Mouse (Mus musculus): Measurements from ENCODE around the gene Hectd1.
A peak's percentile ranks its signal among the peaks of the same experiment; 100 is the strongest.

Hectd1 gene

DNA sequence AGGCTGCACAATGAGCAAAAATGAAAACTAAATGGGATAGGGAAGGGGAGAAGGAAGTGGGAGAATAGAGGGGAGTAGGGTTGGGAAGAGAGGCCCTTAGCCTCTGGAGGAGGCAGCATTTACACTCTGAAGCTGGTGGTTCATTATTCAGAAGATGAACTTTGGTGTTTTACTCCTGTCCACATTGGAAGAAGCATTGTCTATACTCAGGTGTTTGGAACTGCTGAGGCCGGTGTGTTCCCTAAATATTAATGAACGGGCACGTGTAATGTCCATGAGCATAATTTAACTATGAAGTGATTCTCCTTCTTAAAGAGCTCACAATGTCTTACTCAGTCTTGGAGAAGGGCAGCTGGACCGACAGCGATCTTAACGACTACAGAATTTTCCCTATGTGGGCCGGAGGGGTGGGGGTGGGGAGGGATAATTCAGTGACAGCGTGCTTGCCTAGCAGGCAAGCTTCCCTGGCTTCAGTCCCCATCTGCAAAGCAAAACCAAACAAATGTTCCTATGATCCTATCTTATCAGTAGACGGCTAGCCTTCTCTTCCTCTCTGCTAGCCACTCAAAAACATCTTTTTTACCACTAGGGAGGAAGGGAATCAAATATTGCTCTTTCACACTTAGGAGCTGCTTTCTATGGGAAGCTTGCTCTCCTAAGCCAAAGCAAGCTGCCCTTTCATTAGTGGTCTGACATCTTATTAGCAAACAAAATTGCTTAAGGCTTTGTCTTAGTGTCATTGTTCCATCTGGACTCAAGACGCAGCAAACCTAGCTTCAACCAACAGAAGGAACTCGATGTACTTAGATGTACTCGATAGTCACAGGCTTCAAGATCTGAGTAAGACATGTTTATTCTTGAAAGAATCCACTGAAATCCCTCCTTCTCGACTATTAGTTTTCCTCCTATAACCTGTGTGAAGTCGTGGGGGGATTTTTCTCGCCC, 14.5 kb upstream of the Hectd1 start:
- peak in 1 of 2 experiments; percentile 16 for DNase-seq

DNA sequence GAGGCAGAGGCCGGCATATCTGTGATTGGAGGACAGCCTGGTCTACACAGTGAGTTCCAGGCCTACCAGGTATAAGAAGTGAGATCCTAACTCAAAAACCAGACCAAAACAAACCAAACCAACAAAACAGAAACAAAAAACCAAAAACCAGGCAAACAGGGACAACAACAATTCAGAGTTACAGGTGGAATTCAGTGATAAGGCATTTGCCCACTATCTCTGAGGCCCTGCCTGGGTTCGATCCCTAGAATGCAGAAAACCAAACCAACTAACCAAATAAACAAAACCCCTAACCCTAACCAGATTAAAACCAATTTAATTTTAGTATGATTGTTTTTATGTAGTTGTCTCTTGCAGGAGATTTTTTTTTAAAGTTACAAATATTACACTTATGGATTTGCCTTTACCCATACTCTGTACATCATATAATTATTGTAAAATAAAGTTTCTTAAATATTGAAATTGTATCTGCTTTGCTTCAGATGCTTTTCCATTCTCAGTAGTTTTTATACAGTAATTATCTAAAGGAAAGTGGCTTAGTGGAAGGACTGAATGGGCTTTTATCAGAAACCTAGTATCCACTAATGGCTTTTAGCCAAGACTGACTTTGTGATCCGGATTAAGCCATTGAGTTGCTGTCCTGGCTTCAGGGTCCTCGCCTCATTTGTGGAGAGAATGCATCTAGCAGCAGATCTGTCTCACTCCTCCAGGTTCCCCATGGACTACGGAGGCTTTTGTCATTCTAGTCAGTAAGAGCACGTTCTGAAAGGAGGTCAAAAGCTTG, 12.9 kb upstream of the Hectd1 start:
- no peak for DNase-seq

DNA sequence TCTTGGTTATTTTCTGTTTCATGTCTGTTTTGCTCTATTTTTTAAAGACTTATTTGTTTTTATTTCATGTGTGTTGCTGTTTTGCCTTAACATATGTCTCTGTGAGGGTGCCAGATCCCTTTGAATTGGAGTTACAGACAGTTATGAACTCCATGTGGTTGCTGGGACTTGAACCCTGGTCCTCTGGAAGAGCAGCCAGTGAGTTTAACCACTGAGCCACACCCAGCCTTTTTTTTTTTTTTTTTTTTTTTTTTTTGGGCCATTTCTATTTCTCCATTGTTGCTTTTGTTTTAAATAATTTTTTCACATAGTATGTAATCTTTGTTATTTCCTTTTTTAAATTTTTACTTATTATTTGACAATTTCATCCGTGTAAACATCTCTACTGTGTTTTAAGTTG, 10.5 kb upstream of the Hectd1 start:
- DNase-seq, result no peak

DNA sequence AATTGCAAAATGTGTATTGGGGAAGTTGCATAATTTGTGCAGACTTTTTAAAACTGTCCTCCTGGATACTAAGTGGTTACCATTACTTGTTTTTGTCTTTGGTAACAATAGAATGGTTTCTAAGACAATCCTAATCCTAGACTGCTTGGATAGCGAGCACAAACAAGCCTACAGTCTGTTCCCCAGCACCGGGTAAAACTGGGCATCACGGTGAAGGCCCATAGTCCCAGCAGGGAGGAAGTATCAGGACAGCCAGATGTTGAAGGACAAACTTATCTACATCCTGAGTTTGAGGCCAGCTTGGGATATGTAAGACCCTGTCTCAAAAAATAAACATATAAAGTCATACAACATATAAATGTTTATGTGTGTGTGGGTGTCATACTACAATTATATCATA, 5.9 kb upstream of the Hectd1 start:
- DNase-seq, result no peak

DNA sequence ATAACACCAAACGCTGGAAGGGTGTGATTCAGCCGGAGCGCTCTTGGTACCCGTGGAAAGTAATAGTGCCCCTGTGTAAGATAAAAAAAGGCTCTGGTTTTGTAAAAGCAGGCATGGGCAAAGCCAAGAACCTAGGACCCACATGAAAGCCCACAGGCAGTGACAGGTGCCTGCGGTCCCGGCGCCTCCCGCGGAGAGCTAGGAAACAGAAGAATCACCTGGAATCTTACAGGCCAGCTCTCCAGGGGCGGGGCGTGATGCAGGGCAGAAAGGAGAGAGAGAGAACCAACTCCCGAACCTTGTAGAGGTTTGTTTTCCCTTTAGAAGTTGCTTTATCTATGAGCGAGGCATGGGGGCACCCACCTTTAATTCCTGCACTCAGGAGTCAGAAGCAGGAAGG, 2.6 kb upstream of the Hectd1 start:
- DNase-seq, result no peak

DNA sequence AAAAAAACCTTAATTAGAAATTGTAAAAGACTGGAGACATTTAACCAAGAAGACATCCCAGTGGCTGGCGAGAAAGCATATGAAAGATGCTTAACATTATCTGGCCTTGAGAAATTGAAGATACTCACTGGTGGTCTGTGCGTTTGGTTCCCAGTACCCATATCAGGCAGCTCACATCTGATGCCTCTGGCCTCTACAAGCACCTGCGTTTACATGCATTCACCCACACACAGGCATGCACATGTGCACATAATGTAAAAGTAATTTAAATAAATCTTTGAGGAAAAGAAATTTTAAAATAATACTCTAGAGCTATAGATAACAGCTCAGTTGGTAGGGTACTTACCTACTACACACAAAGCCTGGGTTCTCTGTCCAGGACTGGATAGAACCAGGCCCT, 2.0 kb upstream of the Hectd1 start:
- DNase-seq, result no peak

DNA sequence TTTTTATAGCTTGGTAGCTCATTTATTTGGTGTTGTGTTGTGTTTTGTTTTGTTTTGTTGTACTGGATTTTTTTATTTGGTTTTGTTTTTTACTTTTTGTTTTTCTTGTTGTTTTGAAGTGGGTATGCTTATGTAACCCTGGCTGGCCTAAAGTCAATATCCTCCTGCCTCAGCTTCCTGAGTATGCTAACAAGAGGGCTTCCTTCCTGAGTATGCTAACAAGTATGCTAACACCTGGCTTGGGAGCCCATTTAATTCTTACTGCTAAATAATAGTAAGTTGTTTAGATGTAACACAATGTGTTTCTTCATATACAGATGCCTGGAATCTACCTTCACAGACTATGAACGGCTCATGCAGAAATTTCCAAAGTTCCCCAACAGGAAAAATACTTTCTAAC, 1.3 kb upstream of the Hectd1 start:
- no peak for DNase-seq

DNA sequence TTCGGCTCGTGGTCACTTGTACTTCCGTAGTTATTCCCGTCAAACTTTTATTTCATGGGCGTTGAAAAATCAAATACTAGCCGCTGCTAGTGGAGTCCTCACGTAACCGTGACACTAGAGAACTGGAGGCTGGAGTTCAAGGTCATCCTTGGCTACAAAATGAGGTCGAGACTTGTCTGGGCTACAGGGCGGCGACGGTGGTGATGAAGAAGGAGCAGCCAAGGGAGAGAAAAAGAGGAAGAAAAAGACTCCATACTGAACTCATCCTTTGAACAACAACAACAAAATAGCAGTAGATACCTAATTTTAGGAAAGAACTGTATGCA, 704 bp upstream of the Hectd1 start:
- DNase-seq, result no peak

DNA sequence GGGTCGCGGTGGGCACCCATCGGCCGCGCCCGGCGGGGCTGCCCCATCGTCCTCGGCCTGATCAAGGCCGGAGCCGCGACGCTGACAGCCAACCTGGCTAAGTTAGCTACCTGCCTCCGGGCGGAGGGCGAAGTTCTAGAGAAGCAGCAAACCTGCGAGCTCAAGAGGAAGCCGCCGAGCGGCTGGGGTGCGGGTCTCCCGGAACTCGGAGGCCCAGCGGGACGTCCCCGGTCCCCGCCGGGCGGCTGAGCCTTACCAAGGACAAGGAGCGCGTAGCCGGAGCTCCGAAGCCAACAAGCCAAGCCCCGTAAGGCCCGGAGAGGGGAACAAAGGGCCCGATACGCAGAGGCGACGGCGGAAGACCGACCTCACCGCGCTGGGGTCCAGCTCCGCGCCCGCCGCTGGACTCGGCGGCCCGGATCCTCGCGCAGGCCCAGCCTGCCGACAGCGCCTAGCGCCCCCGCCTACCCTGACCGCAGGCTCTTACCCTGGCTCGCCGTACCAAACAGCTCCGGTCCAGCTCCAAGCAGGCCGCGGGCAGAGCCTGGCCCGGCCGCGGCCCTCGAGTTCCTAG, 533 bp downstream of the Hectd1 start:
- DNase-seq, result peak in 1 of 2 experiments; percentile 70

DNA sequence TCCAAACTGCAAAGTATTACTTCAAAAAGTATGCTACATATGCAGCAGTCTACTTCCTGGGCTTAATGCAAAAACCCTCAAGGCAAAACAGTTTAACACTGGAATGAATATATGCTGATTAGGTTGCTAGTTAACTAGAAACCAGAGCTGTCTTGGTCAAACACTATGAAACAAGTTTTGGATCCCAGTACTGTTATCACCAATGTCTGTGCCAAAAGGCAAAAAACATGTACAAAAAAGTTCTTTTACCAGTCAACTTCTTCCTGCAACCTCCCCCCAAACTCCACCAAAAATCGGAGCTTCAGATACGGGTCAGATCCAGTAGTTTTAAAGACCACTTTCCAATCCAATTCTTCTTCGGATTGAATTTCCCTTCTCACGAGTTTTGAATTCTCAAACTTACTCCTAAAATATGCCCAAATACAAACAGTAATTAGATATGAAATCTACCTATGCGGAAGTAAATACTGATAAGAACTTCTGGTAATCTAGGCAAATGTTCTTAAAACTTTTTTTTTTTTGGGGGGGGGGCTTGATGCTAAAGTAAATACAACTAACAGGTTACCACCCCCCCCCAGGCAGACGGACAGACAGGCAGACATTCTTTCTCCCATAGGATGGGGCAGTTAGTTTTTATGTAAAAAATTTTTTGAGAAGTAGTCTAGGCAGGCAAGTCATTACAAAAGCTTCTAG, 1.2 kb downstream of the Hectd1 start:
- no peak for DNase-seq

DNA sequence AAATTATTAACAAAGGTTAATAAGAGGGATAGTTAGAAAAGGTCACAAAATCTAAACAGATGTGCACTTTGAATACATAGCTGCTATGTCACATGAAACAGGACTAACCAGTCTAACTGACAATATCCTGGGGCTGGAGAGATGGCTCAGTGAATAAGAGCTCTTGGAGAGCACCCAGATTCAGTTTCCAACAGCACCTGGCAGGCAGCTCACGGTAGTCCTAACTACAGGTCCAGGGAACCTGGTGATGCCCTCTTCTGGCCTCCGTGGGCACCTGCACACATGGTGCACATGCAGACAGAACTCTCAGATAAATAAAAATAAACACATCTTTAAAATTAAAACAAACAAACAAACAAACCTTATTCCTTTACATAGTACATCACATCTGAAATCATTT, 4.0 kb downstream of the Hectd1 start:
- peak; percentile 30 to 36 for DNase-seq

DNA sequence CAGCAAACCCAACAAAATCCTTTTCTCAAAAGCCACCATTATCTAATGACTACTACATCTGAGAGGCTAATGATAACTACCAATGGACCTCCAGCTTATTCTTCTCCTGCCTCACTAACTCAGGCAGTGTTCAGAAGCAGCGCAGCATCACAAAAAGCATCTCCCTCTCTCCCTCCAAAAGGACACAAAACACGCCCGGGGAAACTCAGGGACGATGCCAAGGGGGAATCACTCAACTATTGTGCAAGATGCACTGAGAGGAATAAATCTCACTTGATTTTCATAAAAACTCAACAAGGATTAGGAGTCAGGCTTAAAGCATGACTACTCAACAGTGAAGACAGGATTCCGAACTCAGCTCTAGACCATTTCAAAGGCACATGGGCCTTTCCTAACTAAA, 6.0 kb downstream of the Hectd1 start:
- DNase-seq, result no peak

DNA sequence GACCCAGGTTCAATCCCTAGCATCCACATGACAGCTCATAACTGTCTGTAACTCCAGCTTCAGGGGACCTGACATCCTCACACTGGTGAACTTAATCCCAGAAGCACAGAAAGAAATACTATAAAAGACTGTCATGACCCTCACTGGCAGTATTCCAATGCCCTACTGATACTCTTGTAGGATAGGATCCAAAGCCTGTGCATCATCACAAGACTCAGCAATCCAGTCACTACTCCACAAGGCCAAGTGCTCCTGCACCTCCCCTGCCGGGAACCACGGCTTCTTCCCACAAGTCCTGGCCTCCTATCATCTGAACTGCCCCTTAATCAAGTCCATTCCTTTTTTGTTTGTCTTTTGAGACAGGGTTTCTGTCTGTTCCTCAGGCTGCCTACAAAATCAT, 6.5 kb downstream of the Hectd1 start:
- DNase-seq, result no peak

DNA sequence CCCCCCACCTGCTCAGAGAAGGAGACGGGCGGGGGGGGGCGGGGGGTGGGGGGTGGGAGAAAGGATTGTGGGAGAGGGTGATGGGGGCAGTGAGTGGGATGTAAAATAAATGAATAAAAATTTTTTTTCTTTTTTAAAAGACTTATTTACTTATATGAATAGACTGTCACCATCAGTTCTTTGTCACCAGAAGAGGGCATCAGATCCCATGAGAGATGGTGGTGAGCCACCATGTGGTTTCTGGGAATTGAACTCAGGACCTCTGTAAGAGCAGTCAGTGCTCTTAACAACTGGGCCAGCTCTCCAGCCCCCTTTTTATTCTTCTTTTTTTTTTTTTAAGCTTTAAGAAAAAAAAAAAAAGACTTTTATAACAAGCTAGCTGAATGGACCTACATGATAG, 7.1 kb downstream of the Hectd1 start:
- DNase-seq, result no peak

DNA sequence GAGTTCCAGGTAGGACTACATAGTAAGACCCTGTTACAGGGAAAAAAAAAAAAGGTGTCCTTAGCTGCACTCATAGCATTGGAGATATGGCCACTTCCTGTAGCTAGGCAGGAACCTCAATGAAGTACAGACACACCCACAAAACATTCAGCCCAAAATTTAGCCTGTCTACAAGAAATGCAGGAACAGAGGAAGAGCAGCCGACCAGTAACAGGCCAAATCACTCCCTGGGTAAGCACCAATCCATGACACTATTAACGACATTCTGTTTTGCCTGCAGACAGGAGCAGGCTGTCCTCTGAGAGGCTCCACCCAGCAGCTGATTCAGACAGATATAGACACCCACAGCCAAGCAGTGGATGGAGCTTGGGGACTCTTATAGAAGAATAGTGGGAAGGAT, 8.1 kb downstream of the Hectd1 start:
- no peak for DNase-seq

DNA sequence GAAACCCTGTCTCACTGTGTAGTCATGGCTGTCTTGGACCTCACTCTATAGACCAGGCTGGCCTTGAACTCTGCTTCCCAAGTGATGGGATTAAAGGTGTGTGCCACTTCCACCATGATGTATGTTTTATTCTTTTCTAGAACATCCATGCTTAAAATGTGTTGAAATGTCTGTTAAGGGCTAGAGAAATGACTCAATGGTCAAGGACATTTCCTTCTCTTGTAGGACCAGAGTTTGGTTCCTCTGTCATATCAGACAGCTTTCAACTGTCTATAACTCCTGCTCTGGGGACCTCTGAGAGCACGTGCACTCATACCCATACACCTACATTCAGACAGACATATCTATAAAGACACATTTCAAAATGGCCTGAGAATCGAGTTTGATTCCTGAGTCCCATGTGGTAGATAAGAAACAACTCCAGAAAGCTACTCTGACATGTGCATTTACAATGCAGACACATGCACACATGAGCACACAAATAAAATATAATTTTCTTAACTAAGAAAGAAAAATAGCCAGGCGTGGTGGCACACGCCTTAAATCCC, 9.3 kb downstream of the Hectd1 start:
- DNase-seq, result no peak

DNA sequence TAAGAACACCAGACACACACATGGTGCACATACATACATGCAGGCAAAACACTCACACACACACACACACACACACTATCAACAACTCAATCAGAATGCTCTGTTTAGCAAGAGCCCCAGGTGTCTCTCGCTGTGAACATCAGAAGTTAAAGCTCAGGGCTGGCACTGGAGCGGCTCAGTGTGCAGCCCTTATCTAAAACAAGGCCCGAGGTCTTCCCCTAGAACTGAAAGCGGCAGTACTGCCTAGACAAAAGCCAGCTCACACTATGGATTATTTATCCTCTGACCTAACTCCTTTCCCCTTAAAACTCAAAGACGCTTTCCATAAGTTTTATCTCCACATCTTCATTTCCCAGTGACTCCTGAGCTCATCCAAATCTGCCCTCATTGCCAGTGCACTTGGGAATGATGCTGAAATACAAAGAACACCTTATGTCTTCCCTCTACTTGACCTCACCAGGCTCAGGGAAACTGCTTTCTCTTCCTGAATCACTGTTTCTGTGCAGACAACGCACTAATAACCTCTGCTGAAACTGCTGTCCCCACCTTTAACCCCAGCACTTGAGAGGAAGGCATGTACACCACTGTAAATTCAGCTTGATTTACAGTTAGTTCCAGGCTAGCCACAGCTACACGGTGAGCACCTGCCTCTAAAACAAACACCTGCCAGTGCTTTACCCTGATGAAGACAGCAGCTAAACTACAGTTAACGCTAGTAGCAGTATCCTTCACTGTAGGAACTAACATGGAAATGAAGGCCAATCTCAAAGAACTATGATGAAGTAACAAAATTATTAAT, 11.3 kb downstream of the Hectd1 start:
- DNase-seq, result no peak

DNA sequence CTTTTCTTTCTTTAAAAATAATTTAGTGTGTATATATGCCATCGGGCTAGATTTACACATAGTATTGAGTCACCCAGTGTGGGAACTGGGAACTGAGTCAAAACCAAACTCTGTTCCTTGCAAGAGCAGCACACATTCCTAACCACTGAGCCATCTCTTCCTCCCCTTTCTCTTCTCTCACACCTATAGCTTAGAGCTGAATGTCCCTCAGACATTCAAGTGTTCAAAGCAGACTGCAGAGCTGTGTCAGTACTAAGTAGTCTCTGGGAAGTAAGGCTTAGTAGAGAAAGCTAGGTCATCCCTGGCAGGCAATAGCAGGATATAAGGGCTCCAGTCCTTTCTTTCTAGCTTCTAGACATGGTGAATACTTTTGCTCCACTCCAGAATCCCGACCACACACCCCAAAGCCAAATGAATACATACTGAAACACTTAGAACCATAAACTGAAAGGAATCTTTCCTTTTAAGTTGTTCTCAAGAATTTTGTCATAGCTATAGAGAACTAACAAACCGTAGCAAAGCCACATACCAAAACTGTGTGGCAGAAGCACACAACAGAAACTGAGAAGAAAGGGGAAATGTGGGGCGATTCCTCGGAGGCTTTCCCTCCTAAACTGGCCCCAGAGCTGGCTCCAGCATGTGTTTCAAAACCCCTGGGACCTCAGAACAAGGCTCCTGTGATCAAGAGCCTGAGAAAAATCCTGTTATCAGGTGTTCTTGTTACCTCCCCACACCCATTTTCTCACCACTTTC, 17.8 kb downstream of the Hectd1 start:
- no peak for DNase-seq

DNA sequence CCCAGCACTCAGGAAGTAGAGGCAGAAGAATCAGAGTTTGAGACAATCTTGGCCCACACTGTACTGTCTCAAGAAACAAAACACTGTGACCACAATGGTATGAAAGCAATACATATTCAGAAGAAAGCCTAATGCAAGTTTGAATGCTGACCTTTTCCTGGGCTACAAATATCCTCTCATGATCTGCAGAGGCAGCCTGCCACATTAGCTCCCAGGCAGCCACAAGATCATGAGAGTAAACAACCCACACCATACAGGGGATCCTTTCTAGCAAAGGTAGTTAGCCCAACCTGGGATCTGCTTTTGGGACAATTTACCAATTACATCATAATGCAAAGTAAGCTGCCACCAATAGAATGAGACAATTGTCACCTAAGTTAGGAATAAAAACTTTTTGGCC, 18.8 kb downstream of the Hectd1 start:
- DNase-seq, result no peak

DNA sequence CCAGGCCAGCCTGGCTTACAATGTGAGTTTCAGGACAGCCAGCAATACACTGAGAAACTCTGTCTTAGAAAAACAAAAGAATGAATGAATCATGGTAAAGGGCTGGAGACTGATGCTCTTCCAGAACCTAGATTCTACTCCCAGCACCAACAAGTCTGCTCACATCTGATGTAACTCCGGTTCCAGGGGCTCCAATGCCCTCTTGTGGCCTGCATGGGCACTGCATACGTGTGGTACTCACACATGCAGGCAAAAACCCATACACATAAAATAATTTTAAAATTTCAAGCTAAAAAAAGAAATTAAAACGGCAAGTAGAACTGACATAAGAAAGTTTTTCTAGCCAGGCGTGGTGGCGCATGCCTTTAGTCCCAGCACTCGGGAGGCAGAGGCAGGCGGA, 44.5 kb downstream of the Hectd1 start:
- peak; percentile 22 to 35 for DNase-seq

DNA sequence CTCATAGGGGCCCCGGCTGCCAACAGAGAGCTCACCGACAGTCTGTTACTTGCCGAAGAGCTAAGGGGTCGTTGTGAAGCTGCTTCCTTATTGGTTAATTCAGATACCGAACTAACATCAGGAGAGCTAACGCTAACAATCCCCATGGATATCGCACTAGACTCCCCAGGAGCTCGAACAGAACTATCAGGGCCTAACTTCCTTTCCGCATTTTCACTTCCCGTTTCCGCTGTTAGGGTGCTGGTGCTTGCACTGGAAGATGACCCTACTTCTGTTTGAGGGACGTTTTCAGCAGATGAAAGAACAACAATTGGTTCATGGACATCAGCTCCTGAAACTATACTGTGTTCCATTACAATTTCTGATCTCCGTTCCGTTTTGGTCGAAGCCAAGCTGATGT, 60.6 kb downstream of the Hectd1 start:
- no peak for DNase-seq
